Mouse (Mus musculus) left cerebral cortex, adult 18-20 months (tissue): ENCODE results near the gene Tnfrsf13c. TPM values are rescaled to one million over a fixed set of nuclear protein-coding genes. Genes with fewer than 3 reads are reported as not detected.
"Not testable (repeated sequence)": the region's sequence is repeated elsewhere in the genome, so short reads cannot be mapped to it uniquely, and the experiment has no call there.

Source experiments
- DNase-seq, 2 experiments: peaks; one replicate each; pipeline ENCODE4 v3.0.0; 2021 to 2022; ENCODE audit warnings: low spot score in 2 of 2, mixed read lengths in 1 of 2
- long read RNA-seq, 2 experiments: library from polyadenylated mRNA; stranded (forward); transcript quantifications; one replicate each; pipeline ENCODE4 v2.0.0; 2021
- total RNA-seq, 2 experiments: library from RNA; stranded (reverse); gene quantifications; 2 replicates each; pipeline ENCODE4 v1.2.3; 2021

Tnfrsf13c gene
- total RNA-seq = under 1 TPM; 0.26 to 0.49 TPM
- long read RNA-seq, experiment 1, partial matches to known transcripts = 0 of 2 reads
- long read RNA-seq, experiment 1, other reads (novel, unspliced or antisense) = 0 of 2 reads
- long read RNA-seq, experiment 2 = 0 reads

DNA sequence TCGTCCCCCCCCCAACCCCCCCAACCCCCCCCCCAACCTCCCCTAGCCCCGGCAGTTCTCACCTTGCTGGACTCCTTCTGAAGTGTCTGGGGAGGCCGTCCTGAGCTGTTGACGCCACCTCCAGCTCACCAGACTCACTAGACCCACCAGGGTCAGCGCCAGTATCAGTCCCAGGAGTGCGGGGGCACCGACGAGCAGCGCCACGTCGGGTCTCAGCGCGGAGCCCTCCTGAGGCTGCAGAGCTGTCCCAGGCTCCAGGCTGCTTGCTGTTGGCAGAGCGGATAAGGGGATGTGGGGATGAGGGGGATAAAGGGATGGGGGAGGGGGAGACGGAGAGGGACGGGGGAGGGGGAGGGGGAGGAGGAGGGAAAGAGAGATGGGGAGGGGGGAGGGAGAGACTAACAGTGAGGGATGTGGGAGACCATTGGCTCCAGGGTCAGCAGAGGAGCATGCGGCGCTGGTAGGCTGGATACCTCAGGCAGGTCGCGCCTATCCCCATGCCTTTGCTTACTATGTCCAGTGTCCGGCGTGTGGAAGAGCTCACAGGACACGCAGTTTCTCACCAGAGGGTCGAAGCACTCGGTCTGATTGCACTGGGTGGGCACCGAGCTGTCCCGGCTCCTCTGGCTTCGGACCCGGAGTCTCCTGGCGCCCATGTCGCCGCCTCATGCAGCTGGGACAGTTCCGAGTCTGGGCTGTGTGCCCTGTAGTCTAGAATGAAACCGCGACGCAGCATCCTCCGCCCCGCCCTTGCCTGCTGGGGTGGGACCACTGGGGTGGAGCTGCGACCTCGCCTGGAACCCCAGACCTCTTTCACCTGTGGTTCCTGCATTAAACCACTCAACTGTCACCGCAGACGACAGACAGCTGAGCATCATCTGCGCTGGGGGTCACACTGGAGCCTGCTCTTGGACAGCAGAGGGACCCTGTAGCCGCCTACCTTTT, at the start of gene Tnfrsf13c:
Gene Tnfrsf13c (minus strand): TSS at position 713 of the 945 bp plus-strand sequence.
- DNase-seq = no peak

DNA sequence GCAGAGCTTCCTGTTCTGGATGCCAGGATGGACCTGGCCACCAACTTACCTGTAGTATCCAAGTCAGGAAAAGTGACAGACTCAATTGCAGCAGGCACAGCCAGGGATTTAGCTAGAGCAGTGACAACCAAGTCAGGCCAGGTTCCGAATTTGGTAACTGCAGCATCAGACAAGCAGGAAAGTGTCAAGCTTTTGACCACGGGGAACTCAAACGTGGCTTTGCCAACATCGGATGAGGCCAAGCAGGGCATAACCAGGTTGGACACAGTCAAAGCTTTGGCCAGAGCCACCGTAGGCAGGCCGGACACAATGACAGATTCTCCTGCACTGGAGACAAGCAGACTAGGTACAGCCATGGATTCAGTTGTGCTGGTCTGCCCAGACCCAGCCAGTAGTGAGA, 48.1 kb upstream of the Tnfrsf13c start:
- no peak for DNase-seq

DNA sequence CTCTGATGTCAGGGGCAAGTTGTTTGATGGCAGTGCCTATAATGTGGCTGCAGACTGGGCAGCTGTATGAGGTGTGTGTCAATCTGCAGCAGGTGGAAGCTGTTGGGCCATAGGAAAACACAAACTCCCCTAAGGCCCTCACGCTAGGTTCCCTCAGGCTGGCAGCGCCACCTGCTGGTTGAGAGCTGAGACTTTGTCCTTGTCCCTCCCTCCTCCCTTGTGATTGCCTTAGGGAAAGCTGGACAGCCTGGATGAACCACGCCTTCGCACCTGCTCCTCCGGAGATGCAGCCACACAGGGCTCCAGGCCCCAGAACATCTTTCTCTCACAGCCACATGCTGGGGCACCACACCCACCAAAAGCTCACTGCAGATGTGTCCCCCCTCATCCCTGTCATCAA, 47.0 kb upstream of the Tnfrsf13c start:
- DNase-seq = peak; percentile 77 to 86

DNA sequence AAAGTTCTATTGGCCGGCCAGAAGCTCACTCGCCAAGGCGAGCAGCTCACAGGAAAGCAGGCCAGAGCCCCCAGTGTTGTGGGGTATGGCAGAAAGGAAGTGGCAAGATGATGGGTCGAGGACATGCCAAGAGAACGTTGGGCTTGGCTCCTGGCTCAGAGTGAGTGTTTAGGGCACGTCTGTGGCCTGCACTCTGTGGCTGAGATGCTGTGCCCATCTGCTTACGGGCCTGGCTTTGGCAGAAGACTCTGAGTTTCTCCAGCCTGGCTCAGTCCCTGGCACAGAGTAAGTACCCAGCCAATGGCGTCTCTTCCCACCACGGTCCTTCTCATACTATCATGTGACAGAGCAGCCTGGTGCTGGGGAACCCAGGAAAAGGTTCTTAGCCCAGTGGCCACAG, 44.6 kb upstream of the Tnfrsf13c start:
- DNase-seq = no peak

DNA sequence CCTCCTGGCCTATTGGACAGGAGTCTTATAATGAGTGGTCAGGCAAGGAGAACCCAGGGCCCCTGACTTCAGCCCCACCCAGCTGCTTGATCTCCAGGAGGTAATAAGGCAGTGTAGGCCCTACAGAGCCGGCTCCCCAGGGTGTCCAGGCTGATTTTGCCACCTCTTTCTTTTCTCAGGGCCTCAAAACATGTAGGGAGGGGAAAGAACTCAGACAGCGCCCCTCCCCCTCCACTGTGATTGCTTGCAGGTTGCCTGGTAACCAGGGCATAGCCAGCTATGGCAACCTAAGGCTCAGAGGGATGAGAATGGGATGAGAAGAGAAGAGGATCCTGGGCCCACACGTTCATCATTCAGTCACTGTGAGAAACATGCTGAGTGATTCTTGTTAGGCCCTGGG, 44.0 kb upstream of the Tnfrsf13c start:
- no peak for DNase-seq

DNA sequence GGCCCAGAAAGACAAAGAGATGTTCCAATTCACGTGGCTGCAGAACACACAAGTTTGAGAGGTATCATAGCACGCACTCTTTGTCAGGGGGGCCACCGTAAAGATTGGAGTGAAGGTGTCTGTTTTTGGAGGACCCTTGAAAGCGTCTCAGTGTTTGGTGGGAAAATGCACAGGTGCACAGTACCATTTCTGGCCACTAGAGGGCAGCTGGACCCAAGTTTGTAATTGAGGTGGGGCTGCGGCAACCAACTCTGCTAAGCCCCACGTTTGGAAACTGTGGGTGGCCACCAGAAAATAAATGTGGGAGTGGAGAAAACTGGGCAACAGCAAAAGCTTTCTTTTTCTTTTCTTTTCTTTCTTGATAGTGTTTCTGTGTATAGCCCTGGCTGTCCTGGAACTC, 42.2 kb upstream of the Tnfrsf13c start:
- peak; percentile 66 to 75 for DNase-seq

DNA sequence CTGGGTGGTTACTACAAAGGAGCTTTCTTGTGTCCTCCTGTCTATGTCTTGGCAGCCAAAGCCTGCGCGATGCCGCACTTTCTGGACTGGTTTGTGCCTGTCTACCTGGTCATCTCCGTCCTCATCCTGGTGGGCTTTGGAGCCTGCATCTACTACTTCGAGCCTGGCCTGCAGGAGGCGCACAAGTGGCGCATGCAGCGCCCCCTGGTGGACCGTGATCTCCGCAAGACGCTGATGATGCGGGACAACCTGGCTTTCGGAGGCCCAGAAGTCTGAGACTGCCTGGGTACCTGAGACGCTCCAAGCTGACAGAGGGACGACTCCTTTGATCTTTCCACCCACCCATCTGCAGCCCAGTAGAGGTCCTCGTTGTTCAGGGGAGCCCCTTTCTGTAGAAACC, 35.3 kb upstream of the Tnfrsf13c start:
- peak; percentile 72 to 81 for DNase-seq

DNA sequence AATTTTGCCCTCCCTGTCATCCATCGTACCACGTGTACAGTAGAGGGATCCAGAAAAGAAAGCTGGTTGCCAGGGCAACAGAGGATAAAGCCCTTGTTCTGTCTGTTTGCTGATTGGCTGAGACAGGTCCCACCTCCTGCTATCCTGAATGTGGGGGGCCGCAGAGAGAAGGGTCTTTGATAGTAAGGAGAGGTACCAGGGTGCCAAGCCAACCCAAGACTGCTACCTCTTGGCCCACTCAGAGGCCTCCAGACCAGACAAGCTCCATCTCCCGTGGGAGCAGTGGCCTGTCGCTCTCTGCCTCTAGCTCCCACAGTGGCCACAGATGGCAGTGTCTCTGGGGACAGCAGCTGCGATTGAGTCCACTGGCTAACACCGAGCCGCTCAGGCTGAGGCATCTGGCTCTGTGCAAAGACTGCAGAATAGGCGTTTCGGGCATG, 31.8 kb upstream of the Tnfrsf13c start:
- peak; percentile 79 to 86 for DNase-seq

DNA sequence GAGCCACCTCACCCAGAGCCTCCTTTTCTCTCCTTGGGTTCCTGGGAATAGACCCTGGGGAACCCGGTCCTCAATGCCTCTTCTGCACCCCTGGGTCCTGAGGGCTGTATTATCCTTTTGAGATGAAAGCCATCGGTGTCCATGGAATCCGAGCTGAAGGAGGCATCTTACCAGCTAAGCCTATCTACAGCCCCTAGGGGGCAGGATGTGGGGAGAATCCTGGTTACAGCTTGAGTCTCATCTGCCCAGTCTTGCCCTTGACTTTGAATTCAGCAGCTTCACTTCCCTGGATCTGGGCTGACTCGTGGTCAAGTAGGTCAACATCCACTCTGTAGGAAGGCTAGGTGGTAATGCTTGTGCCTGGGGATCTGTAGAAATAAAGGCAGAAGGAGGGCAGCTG, 31.1 kb upstream of the Tnfrsf13c start:
- peak in 1 of 2 experiments; percentile 47 for DNase-seq

DNA sequence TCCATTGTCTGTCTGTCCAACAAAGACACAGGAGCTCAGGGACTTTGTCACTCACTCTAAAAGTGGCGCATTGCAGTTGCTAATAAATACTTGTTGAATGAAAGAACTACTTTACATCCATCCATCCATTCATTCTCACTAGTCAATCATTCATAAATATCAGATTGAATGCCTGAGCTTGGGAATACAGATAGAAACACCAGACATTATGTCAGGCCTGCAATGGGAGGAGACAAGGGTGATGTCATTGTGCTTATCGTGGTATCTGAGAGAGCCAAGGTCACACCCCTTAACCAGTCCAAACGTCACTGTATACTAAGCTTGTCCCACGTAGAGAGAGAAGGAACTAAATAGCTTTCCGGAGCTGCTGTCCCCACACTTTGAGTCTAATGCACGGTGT, 27.9 kb upstream of the Tnfrsf13c start, which contains the start of gene 1500009C09Rik:
Gene 1500009C09Rik (plus strand): TSS at position 301 of the 400 bp plus-strand sequence.
- no peak for DNase-seq

DNA sequence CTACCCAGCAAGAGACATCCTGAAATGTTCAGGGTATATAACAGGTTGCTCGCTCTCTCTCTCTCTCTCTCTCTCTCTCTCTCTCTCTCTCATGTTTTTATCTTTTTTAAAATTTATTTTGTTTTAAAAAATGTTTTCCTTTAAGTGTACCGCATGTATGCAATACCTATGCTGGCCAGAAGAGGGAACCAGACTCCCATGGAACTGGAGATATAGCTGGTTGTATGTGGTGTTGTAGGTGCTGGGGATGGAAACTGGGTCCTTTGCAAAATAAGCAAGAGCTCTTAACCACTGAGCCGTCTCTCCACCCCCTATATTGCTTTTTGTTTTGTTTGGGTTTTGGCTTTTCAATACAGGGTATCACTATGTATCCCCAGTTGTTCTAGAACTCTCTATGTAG, 27.4 kb upstream of the Tnfrsf13c start:
- DNase-seq = no peak

DNA sequence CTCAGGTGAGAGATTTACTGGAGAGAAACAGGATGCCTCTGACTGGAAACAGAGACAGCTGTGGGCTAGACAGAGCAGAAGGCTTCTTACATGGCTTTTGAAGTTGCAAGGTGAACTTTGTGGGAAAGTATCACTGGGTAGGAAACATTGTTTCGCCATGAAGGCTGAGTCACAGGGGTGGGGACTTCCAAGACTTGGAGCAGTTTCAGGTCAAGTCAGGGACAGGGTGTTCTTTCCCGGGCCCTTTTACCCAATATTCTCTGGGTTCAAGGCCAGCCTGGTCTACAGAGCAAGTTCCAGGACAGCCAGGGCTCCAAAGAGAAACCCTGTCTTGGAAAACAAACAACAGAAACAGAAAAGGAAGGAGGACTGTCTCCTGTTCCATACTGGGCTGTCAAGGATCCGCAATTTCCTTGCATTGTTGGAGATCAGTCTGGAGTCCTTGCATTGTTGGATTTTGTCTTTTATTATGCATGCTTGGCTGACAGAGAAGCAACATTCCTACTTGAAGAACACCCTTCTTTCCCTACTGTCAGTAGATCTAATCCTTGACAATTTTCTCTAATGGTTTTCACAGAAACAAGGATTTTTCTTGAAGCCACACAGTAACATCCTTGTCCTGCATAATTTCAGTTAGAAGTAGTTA, 23.1 kb upstream of the Tnfrsf13c start:
- no peak for DNase-seq

DNA sequence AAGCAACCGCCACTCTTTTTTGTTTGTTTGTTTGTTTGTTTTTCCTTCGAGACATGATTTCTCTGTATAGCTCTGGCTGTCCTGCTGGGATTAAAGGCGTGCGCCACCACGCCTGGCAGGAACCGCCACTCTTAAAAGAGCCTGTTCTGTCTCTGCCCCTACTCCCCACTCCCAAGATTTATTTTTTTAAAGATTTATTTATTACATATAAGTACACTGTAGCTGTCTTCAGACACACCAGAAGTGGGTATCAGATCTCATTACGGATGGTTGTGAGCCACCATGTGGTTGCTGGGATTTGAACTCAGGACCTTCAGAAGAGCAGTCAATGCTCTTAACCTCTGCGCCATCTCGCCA, 20.6 kb upstream of the Tnfrsf13c start:
- not testable (repeated sequence) for DNase-seq

DNA sequence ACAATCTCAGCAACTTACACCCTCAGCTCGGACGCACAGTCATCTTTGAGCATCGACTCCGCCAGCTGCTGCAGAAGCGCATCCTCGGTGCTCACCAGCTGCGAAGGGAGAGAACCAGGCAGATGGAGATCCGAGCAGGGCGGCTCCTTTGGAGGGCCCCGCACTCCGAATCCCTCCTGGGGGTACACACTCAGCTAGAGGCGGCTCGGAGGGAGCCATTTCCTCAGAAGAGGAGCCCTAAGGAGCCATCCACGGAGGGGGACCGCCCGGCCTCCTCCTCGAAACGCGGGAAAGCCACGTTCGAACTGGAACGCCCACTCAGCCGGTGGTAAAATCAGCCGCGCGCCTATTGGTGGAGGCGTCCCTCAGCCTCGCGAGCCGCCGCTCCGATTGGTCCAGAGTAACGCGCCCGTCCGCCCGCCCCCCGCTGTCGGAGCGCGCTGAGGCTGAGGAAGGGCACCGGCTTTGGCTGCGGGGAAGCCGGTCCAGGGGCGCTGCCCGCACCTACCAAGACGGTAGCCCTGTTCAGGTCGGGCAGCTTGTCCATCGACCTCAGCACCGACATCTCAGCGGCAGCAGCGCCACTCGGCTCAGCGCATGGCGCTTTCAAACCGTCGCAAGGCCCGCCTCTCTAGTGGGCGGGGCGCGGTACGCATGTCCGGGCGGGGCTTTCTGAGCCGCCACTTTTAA, 20.1 kb upstream of the Tnfrsf13c start, which contains the start of gene Cenpm:
Gene Cenpm (minus strand): TSS at position 634 of the 690 bp plus-strand sequence.
- DNase-seq = peak; percentile 94

DNA sequence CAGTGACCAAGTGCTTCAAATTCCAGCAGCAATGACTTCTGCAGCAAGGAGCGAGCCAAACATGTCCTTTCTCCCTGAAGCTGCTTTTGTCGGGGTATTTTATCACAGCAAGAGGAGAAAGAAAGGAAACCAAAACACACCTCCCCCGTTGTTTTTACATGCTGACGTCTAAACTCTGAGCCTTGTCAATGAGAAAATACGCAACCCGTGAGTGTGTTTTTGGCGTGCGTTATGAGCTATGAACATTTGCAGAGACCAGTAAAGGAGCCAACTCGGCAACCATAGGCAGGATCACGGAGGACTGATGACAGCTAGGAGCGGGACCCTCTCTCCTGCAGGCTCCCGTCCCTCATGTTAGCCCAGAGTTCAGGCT, 19.6 kb upstream of the Tnfrsf13c start:
- DNase-seq = no peak

DNA sequence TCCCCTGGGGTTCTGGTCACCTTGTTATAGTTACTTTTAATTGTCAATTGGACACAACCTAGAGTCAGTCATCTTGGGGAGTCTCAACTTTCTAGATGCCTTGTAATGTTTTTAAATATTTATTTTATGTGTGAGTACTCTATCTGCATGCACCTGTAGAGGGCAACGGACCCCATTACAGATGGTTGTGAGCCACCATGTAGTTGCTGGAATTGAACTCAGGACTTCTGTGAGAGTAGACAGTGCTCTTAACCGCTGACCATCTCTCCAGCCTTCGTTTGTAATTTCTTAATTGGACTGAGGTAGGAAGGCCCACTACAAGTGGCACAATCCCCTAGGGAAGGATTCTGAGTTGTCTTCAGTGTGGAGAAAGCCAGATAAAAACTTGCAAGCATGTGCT, 19.1 kb upstream of the Tnfrsf13c start:
- DNase-seq = no peak

DNA sequence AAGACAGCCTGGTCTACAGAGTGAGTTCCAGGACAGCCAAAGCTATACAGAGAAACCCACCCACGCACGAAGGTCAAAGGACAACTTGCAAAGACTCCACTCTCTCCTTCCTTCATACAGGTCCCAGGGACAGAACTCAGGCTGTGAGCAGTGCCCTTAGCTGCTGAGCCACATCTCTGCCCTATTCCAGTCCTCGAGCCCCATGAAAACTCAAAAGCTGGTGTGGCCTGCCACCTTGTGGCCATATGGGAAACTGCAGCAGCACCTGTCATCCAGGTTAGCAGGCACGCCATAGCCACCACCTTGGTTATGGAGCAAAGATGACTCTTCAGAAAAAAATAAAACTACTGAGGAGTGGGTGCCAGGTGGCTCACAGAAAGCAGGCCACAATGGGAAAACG, 12.4 kb upstream of the Tnfrsf13c start:
- peak; percentile 82 to 85 for DNase-seq

DNA sequence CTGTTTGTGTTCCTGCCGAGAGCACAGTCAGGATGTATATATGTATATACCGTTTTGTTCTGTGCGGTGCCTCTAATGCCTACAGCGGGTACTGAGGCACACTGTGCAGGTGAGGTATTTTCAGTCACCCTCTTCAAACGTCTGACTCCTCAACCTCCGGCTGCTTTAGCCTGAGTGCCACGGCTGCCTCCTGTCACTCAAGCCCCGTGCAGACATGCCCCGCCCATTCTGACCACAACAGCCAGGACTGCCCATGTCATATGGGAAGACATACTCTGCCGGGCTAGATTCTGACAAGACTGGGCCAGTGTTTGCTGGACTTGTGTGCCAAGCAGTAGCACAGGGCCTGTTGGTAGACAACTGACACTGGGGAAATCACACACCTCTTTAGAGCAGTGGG, 11.5 kb upstream of the Tnfrsf13c start:
- DNase-seq = no peak

DNA sequence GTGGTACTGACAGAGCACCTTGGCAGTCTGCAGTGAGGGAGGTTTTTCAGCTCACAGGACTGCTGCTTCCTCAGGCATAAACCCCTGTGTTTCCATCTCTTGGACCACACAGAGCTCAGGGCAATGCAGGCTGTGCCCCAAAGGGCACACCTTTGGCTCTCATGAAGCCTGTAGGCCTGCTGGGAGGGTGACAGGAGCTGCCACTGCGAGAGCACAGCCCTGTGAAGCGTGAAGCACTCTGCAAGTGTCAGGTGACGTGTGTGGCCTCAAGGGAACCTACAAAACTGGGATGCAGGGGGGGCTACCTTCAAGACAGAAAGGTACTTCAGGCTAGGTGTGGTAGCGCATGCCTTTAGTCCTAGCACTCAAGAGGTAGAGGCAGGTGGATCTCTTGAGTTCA, 8.5 kb upstream of the Tnfrsf13c start:
- DNase-seq = no peak

DNA sequence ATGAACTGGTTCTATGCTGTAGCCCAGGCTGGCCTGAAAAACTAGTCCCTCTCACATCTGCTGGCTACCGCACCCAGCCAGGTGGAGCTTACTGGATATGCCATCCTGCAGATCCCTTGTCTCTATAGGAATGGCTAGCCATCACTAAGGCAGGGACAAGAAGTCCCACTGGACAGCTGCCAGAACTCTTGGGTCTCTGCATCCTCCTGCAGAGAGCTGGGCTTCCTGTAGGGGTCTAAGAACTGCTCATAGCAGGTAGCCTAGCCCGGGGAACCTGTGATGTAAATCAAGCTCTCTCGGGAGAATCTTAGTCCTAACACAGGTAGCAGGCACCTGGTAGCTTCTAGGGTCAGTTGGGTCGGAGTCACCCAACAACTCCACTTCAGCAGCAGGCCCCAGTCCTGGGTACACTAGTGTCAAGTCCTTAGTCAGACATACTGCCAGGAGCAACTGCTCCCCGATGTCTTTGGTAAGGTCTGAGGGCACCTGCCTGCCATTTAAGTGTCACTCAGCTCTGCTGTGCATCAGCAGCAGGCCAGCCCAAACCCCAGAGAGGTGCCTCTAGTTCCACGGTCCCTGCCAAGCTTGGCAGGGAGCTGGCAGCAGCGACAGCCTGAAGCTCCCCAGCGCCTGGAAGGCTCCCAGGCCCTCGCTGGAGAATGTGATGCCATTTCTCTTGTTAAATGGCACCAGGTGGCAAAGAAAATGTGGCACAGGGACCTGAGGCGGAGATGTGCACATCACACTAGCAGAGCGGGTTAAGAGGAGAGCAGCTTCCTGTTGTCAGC, 7.6 kb upstream of the Tnfrsf13c start:
- no peak for DNase-seq

DNA sequence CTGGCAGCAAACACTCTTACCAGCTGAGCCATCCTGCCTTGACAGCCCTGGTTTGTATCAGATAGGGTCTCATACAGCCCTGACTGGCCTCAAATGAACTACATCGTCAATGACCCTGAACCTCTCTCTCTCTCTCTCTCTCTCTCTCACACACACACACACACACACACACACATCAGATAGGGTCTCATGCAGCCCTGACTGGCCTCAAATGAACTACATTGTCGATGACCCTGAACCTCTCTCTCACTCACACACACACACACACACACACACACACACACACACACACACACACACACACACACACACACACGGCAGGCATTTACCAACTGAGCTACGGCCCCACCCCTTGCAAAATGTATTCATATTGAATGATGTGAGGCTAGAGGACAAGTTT, 6.9 kb upstream of the Tnfrsf13c start:
- no peak for DNase-seq
